Mouse (Mus musculus) MEL (cell line): ENCODE measurements at regions not wholly inside any gene's neighbourhood (a gene's known extent, or its start where the extent isn't known, plus 50 kb on each side); places are given as distances from the start of the nearest gene placed in this dataset.

Source experiments
- CHD2 ChIP-seq: IDR thresholded peaks from 2 replicates; pipeline ENCODE4 v1.6.1; 2011; ENCODE audit warnings: low read length, improper control_type of control experiment
- CTCF ChIP-seq, 3 experiments: IDR thresholded peaks in 2 of 3; conservative IDR thresholded peaks in 1 of 3; 2 replicates each; pipeline ENCODE4 v1.5.1; 2011 to 2012; ENCODE audit warnings: low read length in 3 of 3, low read depth in 2 of 3, mild to moderate bottlenecking in 2 of 3, improper control_type of control experiment in 1 of 3, inconsistent platforms in 1 of 3, mixed read lengths in 1 of 3, moderate library complexity in 1 of 3; ENCODE audit not compliant: control insufficient read depth in 1 of 3, insufficient read depth in 1 of 3, poor library complexity in 1 of 3, severe bottlenecking in 1 of 3
- ELF1 ChIP-seq: IDR thresholded peaks from 2 replicates; pipeline ENCODE4 v1.6.1; 2014; ENCODE audit warnings: low read depth, mild to moderate bottlenecking, inconsistent platforms, low read length, improper control_type of control experiment, moderate library complexity
- EP300 ChIP-seq, 2 experiments: IDR thresholded peaks; 2 replicates each; pipeline ENCODE4 v1.6.1; 2011; ENCODE audit warnings: improper control_type of control experiment in 2 of 2, low read length in 2 of 2, low read depth in 1 of 2, mild to moderate bottlenecking in 1 of 2
- GATA1 ChIP-seq: IDR thresholded peaks from 2 replicates; pipeline ENCODE4 v1.6.1; 2011; ENCODE audit warnings: low read depth, low read length, improper control_type of control experiment
- JUND ChIP-seq: IDR thresholded peaks from 2 replicates; pipeline ENCODE4 v1.6.1; 2011; ENCODE audit warnings: low read depth, mild to moderate bottlenecking, improper control_type of control experiment, low read length
- MYC ChIP-seq: IDR thresholded peaks from 2 replicates; pipeline ENCODE4 v1.6.1; 2011; ENCODE audit warnings: low read depth, mild to moderate bottlenecking, low read length, improper control_type of control experiment, moderate library complexity
- POLR2A ChIP-seq, 2 experiments: IDR thresholded peaks; 2 replicates each; pipeline ENCODE4 v1.6.1; 2011 to 2012; ENCODE audit warnings: low read length in 2 of 2, mild to moderate bottlenecking in 2 of 2, control low read depth in 1 of 2, improper control_type of control experiment in 1 of 2, low read depth in 1 of 2, moderate library complexity in 1 of 2; ENCODE audit not compliant: control insufficient read depth in 1 of 2, insufficient read depth in 1 of 2, poor library complexity in 1 of 2

DNA sequence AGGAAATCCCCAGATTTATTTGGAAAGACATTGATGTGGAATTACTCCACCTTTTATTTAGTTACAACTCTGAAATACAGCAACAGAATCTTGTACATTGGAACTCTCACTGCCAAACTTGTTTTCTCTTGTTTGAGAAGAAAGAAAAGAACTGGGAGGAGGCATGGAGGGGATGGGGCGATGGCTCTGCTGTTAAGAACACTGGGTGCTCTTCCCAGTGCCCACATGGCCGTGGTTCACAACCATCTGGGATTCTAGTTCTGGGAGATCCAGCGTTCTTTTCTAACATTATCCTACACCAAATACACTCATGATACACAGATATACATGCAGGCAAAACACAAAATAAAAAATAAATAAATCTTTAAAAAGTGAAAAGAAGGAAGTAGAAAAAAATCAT, 267.6 kb downstream of the Olfr1505 start:
- TF ChIP-seq CTCF (IDR thresholded peaks at IDR 0.05 in 2 of 3, conservative IDR thresholded peaks at IDR 0.05 in 1 of 3; ENCODE audit: control insufficient read depth in 1 of 3, insufficient read depth in 1 of 3, low read depth in 2 of 3, low read length in 3 of 3, poor library complexity in 1 of 3, severe bottlenecking in 1 of 3) (no peak), MYC (no peak), JUND (no peak), GATA1 (no peak), POLR2A (IDR thresholded peaks at IDR 0.05; ENCODE audit: control insufficient read depth in 1 of 2, insufficient read depth in 1 of 2, low read depth in 1 of 2, low read length in 2 of 2, poor library complexity in 1 of 2) (no peak), ELF1 (no peak), CHD2 (no peak), EP300 (IDR thresholded peaks at IDR 0.05; ENCODE audit: low read depth in 1 of 2, low read length in 2 of 2) (no peak)
